Mouse (Mus musculus): ENCODE measurements around the gene Dcaf11. TPM values are rescaled to one million over a fixed set of nuclear protein-coding genes. Genes with fewer than 3 reads are reported as not detected.

Gene Dcaf11
- polyA plus RNA-seq, 1 experiment from 2014 or later = 57.1 TPM

DNA sequence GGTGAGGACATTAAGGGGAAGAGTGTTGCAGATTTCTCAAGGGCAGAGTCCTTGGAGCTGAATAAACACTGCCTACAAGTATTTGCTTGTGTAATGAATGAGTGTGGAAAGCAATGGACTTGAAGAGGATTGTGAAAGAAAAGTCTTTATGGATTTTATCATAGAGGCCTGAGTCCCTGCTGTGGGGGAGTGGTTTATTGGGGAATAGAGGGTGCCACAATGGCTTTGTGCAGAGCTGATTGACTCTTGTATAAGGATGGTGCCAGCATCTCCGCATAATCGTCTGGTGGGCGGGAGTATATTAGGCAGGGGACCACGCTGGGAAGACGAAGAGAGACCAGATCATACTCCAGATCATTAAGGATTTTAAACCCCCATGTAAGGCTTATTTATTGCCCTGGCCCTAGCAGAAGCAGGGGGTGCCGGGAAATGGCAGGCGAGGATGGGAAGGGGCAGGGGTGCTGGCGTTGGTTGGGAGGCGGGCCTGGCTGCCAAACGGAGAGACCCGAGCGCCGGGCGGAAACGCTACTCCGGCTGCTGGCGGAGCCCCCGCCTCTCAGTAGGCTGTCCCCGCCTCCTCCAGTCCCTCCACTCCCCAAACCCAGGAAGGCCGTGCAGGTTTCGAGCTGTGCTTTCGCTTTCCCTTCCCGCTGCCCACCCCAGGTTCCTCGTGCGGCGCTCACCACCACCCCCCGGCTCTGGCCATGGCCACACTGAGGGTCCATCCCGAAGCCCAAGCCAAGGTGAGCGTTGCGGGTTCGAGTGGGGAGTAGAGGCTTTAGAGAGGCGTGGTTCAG is 18.3 kb downstream of the Dcaf11 start, which contains the start of gene Psme1:
TSS of gene Psme1 (plus strand) at position 253 of the 797 bp plus-strand sequence.
- H3K9me3 ChIP-seq (replicated peaks) = no peaks in the 10 kb centered on the region
- peaks cover 30% of the 10 kb centered on the region for H3K36me3 ChIP-seq
- peak within 1 kb of the TSS; percentile 95 for H3K9ac ChIP-seq
- ATAC-seq = peak; percentile 79
- peaks cover 53% of the 10 kb centered on the region for H3K4me1 ChIP-seq
- no peaks in the 10 kb centered on the region for H3K27me3 ChIP-seq (replicated peaks)
- peak within 1 kb of the TSS; percentile 80 for H3K27ac ChIP-seq
- 1% methylated on average over 31 of the region's 32 CpGs for WGBS (ENCODE audit: insufficient replicate concordance)
- H3K4me3 ChIP-seq = peak within 1 kb of the TSS; percentile 89
- peak within 1 kb of the TSS; percentile 85 for H3K4me2 ChIP-seq

DNA sequence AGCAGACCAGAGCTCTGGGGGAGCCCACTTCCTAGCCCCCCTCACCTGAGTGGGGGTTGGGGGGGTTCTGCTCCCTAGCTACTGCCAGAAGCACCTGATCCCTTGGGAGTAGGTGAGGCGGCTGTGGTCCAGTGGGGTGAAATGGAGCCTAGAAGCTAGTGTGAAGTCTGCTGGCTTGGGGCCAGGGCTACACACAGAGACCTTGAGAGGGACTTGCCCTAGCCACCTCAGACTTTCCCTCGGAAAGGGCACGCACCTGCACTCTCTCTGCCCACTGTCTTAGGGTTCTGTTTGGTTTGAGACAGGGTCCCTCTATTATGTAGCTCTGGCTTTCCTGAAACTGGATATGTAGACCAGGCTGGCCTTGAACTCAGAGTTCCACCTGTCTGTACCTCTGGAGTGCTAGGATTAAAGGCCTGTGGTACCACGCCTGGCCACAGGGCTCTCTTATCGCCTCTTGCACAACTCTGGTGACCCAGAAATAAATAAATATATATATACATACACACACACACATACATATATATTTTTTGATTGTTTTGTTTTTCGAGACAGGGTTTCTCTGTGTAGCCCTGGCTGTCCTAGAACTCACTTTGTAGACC is 19.0 kb downstream of the Dcaf11 start:
- ATAC-seq = peak; percentile 57
- Histone ChIP-seq H3K4me2 (peak overlapping the region; percentile 85), H3K4me1 (peaks cover 60% of the 10 kb centered on the region), H3K4me3 (peak overlapping the region; percentile 89), H3K27ac (peak overlapping the region; percentile 80), H3K27me3 (replicated peaks) (no peaks in the 10 kb centered on the region), H3K36me3 (peaks cover 34% of the 10 kb centered on the region), H3K9ac (peak overlapping the region; percentile 95), H3K9me3 (replicated peaks) (no peaks in the 10 kb centered on the region)
- 15% methylated on average over 6 of the region's 6 CpGs for WGBS (ENCODE audit: insufficient replicate concordance)

DNA sequence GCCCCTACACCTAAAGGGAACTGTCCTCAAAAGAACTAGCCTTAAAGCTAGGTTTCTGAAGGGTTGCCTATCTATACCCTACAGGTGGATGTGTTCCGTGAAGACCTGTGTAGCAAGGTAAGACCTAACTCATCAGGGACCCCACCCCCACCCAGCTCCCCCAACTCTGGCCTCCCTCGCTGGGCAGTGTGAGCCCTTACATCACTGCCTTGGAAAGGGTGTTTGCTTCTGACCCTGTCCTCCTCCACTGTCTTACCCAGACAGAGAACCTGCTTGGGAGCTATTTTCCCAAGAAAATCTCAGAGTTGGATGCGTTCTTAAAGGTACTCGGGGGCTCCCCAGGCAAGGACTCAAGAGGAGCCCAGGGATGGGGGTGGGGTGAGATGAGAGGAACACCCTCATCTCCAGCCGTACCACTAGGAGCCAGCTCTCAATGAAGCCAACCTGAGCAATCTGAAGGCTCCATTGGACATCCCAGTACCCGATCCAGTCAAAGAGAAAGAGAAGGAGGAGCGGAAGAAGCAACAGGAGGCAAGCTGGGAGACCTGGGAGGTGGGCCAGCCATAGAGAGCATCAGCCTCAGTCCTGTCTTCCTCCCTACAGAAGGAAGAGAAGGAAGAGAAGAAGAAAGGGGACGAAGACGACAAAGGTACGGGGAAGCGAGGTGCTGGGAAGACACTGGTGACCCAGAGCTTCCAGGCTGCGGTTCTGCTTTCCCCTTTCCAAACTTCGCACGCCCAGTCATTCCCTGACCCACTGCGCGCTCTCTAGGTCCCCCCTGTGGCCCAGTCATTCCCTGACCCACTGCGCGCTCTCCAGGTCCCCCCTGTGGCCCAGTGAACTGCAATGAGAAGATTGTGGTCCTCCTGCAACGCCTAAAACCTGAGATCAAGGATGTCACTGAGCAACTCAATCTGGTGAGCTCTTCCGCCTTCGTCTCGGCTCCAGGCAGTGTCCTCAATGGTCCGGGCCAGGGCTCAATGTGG is 20.0 kb downstream of the Dcaf11 start:
- 83% methylated on average over 23 of the region's 23 CpGs for WGBS (ENCODE audit: insufficient replicate concordance)
- H3K36me3 ChIP-seq = peaks cover 34% of the 10 kb centered on the region
- H3K4me3 ChIP-seq = peak overlapping the region; percentile 89
- peaks cover 70% of the 10 kb centered on the region for H3K4me1 ChIP-seq
- peak overlapping the region; percentile 95; the same call in 1 of the 2 replicates for H3K9ac ChIP-seq
- ATAC-seq = no peak
- H3K4me2 ChIP-seq = peak overlapping the region; percentile 85
- no peaks in the 10 kb centered on the region for H3K9me3 ChIP-seq (replicated peaks)
- peak overlapping the region; percentile 56 for H3K27ac ChIP-seq
- H3K27me3 ChIP-seq (replicated peaks) = no peaks in the 10 kb centered on the region

DNA sequence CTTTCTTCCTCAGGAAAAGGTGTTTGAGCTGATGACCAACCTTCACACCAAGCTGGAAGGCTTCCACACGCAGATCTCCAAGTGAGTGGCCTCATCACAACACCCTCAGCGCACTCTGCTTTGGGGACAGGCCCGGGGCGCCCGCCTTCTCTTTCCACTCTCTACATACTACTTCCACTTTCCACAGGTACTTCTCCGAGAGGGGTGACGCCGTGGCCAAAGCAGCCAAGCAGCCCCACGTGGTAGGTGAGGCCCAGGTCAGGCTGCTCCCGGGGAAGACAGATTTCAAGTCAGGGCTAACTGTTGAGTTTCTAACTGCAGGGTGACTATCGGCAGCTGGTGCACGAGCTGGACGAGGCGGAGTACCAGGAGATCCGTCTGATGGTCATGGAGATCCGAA is 20.9 kb downstream of the Dcaf11 start:
- Histone ChIP-seq H3K9ac (no peak overlapping the region), H3K27me3 (replicated peaks) (no peaks in the 10 kb centered on the region), H3K36me3 (peaks cover 34% of the 10 kb centered on the region), H3K9me3 (replicated peaks) (no peaks in the 10 kb centered on the region), H3K4me1 (peaks cover 71% of the 10 kb centered on the region), H3K4me3 (no peak overlapping the region), H3K27ac (peak overlapping the region; percentile 29; the same call in 1 of the 2 replicates), H3K4me2 (no peak overlapping the region)
- ATAC-seq = no peak
- WGBS (ENCODE audit: insufficient replicate concordance) = 87% methylated on average over 16 of the region's 16 CpGs

DNA sequence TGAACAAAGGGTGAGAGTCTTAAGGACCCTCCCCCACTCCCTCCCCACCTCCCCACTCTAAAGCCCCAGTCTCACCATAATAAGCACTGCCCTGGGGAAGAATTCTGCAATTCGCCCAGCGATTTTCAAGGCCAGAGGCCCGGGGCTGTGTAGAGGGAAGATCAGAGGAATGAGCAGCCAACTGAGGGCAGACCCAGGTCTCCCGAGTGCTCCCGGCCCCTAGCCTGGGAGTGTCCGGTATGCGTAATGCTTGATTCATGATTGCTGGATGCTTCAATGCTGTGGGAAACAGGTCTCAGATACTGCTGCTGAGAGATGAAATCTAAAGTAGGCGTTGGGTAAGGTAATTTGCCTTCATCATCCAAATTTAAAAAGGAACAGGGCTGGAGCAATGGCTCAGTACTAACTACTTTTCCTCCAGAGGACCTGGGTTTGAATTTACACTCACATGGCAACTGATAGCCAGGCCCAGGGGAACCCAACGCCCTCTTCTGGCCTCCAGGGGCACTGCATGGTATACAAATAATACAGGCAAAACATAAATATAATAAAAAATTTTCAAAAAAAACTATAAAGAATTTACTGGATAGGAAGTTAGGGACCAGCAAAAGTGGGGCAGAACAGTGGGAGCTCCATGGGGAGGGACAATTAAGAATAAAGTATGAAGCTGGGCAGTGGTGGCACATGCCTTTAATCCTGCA is 22.3 kb downstream of the Dcaf11 start:
- WGBS (ENCODE audit: insufficient replicate concordance) = 72% methylated on average over 9 of the region's 9 CpGs
- no peak overlapping the region for H3K4me3 ChIP-seq
- H3K4me2 ChIP-seq = no peak overlapping the region
- peaks cover 37% of the 10 kb centered on the region for H3K36me3 ChIP-seq
- no peaks in the 10 kb centered on the region for H3K27me3 ChIP-seq (replicated peaks)
- peak overlapping the region; percentile 49 for H3K27ac ChIP-seq
- peaks cover 77% of the 10 kb centered on the region for H3K4me1 ChIP-seq
- no peak for ATAC-seq
- no peak overlapping the region for H3K9ac ChIP-seq
- no peaks in the 10 kb centered on the region for H3K9me3 ChIP-seq (replicated peaks)

DNA sequence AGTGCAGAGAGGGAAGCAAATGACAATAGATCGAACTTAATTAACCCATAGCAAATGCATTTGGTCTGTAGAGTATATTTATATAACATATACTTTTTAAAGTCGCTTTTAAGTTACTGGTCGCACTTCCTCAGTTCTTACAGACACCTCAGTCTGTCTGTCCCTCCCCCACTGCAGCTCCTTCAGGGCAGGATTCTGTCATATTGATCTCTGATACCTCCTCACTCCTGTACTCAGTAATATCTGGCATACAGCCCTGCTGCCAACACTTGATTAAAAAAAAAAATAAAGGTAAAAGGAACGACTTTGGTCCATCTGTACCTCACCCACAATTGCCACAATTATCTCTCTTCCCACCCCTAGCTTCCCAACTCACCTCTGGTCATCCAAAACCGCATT is 24.5 kb downstream of the Dcaf11 start:
- Histone ChIP-seq H3K4me2 (peak overlapping the region; percentile 99), H3K4me1 (peaks cover 77% of the 10 kb centered on the region), H3K9me3 (replicated peaks) (no peaks in the 10 kb centered on the region), H3K36me3 (peaks cover 57% of the 10 kb centered on the region), H3K4me3 (peak overlapping the region; percentile 80), H3K9ac (peak overlapping the region; percentile 79), H3K27me3 (replicated peaks) (no peaks in the 10 kb centered on the region), H3K27ac (peak overlapping the region; percentile 97)
- 22% methylated on average over 5 of the region's 5 CpGs for WGBS (ENCODE audit: insufficient replicate concordance)
- ATAC-seq = no peak

DNA sequence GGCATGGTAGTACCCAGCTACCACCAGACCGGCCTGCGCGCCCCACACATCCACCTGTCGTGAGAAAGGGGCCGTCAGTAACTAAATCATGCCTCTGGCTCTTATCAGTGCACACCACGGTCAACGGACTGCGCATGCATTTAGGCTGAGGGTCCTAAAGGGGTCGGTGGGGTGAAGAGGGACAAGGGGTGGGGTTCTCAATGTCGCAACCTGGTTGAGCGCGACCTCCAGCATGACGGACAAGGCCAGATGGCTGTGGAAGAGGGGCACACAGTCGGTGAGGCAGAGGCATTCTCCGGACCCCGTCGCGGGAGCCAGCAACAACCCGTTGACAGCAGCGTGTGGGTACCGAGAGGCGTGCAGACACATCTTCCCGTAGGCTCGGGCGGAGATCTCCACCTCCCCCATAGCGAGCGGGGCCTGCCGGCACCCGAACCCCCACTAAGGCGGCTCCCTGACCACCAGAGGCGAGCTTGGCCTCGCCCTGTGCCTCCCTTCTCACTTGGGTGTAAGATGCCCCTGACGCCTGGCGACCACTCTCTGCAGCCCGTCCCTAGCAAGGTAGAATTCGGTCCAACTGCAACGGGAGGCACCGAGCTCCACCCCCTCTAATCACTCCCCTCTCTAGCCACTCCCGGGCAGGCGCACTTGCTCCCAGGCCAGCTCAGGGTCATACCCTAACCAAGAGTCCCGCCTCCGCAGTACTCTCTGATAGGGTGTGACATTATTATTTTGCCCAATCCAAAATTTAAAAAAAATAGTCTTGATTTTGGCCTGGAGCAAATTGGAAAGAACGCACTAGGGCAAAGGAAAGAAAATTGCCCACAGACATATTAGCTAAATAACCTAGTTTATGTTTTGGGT is 25.1 kb downstream of the Dcaf11 start, which contains the start of gene Emc9:
TSS of gene Emc9 (minus strand) at position 601 of the 864 bp plus-strand sequence.
- peak; percentile 95 for ATAC-seq
- Histone ChIP-seq H3K36me3 (peaks cover 54% of the 10 kb centered on the region), H3K27me3 (replicated peaks) (no peaks in the 10 kb centered on the region), H3K27ac (peak within 1 kb of the TSS; percentile 97), H3K9me3 (replicated peaks) (no peaks in the 10 kb centered on the region), H3K4me2 (peak within 1 kb of the TSS; percentile 99), H3K4me3 (peak within 1 kb of the TSS; percentile 80), H3K9ac (peak within 1 kb of the TSS; percentile 79), H3K4me1 (peaks cover 77% of the 10 kb centered on the region)
- WGBS (ENCODE audit: insufficient replicate concordance) = 2% methylated on average over 43 of the region's 43 CpGs

DNA sequence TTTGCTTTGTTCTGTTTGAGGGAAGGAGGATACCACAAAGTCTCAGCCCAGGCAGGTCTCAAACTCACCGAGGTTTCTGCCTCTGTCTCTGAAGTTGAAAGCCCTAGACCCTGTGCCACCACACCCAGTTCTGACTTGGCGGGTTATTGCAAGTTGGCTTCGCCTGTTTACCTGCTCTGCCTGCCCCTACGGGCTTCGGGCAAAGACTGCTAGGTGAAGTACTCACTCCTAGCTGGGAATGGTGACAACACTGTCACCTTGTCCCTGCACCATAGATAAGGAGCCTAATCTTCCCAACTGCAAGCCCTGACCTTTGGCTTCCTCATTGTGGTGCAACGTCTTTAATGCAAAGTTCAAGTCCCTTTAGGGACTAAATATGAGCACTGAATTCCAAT is 25.8 kb downstream of the Dcaf11 start:
- Histone ChIP-seq H3K4me1 (peaks cover 80% of the 10 kb centered on the region), H3K27ac (peak overlapping the region; percentile 97), H3K27me3 (replicated peaks) (no peaks in the 10 kb centered on the region), H3K9ac (peak overlapping the region; percentile 79), H3K4me2 (peak overlapping the region; percentile 99), H3K4me3 (peak overlapping the region; percentile 80), H3K36me3 (peaks cover 48% of the 10 kb centered on the region), H3K9me3 (replicated peaks) (no peaks in the 10 kb centered on the region)
- 17% methylated on average over 6 of the region's 6 CpGs for WGBS (ENCODE audit: insufficient replicate concordance)
- ATAC-seq = peak; percentile 68

DNA sequence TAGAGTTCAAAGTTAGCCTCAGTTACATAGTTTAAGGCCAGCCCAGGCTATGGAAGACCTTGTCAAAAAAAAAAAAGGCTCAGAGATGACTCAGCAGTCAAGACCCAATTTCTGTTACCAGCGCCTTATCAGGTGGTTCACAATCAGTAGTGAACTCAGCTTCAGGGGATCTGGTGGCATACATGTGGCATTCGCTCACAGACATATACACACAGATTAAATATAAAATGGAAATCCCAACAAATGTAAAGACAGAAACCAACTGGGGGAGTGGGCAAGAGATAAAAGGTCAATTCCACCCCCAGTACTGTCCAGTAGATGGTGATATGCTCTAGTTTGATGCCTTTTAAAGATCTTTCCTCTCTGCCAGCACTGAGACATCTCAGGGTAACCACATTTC is 26.3 kb downstream of the Dcaf11 start:
- Histone ChIP-seq H3K9me3 (replicated peaks) (no peaks in the 10 kb centered on the region), H3K27me3 (replicated peaks) (no peaks in the 10 kb centered on the region), H3K27ac (peak overlapping the region; percentile 97), H3K4me2 (peak overlapping the region; percentile 99), H3K36me3 (peaks cover 42% of the 10 kb centered on the region), H3K9ac (peak overlapping the region; percentile 79), H3K4me3 (peak overlapping the region; percentile 80), H3K4me1 (peaks cover 80% of the 10 kb centered on the region)
- 18% methylated on average over 2 of the region's 2 CpGs for WGBS (ENCODE audit: insufficient replicate concordance)
- ATAC-seq = peak; percentile 54

DNA sequence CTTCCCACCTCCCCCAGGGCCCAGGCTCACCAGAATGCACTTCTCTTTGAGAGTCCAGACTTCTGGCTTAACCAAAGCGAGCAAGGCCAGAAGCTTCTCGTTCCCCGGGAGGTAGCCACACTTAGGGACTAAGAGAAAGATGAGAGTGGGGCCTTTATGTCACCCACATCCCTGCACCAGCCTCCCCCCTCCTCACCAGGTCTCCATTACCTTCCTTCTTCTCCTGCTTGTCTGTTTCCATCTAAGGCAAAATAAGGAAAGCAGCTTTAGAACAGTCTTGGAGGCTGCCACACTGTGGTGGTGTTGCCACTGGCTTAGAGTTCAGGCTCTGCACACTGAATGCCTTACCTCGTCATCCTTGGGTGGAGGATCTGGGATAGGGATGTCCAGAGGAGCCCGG is 29.5 kb downstream of the Dcaf11 start:
- H3K4me3 ChIP-seq = no peak overlapping the region
- no peaks in the 10 kb centered on the region for H3K27me3 ChIP-seq (replicated peaks)
- H3K4me1 ChIP-seq = peaks cover 80% of the 10 kb centered on the region
- H3K36me3 ChIP-seq = peaks cover 35% of the 10 kb centered on the region
- no peak overlapping the region for H3K9ac ChIP-seq
- WGBS (ENCODE audit: insufficient replicate concordance) = 89% methylated on average over 5 of the region's 5 CpGs
- H3K27ac ChIP-seq = no peak overlapping the region; the same call in 1 of the 2 replicates
- H3K9me3 ChIP-seq (replicated peaks) = no peaks in the 10 kb centered on the region
- ATAC-seq = no peak
- H3K4me2 ChIP-seq = peak overlapping the region; percentile 93; the same call in 1 of the 2 replicates
